Mouse (Mus musculus) ES-Bruce4 (cell line): ENCODE results near the gene Igfbp4. TPM values are rescaled to one million over a fixed set of nuclear protein-coding genes. Genes with fewer than 3 reads are reported as not detected.
A peak's percentile ranks its signal among the peaks of the same experiment; 100 is the strongest.

ENCODE experiments used
- H3K27ac ChIP-seq: 2 replicates; pipeline ENCODE4 v1.5.1; 2012; ENCODE audit warnings: low read length, inconsistent platforms; ENCODE audit not compliant: insufficient read depth
- H3K27me3 ChIP-seq: 2 replicates; pipeline ENCODE4 v1.6.1; 2012; ENCODE audit warnings: mild to moderate bottlenecking, low read length, inconsistent platforms; ENCODE audit not compliant: control insufficient read depth, poor library complexity, insufficient read depth, severe bottlenecking
- H3K36me3 ChIP-seq: 2 replicates; pipeline ENCODE4 v1.6.1; 2012; ENCODE audit warnings: inconsistent platforms, mild to moderate bottlenecking, low read length, moderate library complexity; ENCODE audit not compliant: control insufficient read depth, poor library complexity, insufficient read depth, severe bottlenecking
- H3K4me1 ChIP-seq: one replicate; pipeline ENCODE4 v1.8.1; 2011; ENCODE audit warnings: low read length; ENCODE audit not compliant: control insufficient read depth, insufficient read depth
- H3K4me3 ChIP-seq: 2 replicates; pipeline ENCODE4 v1.5.1; 2011; ENCODE audit warnings: low read depth, mild to moderate bottlenecking, low read length
- H3K9ac ChIP-seq: 2 replicates; pipeline ENCODE4 v1.6.1; 2012; ENCODE audit warnings: low read depth, mild to moderate bottlenecking, inconsistent platforms; ENCODE audit not compliant: poor library complexity, severe bottlenecking
- H3K9me3 ChIP-seq: replicated peaks from 2 replicates; pipeline ENCODE4 v1.6.1; 2012; ENCODE audit warnings: mild to moderate bottlenecking, low read length, inconsistent platforms; ENCODE audit not compliant: control insufficient read depth, poor library complexity, insufficient read depth, severe bottlenecking
- CTCF ChIP-seq: IDR thresholded peaks from one replicate; pipeline ENCODE4 v1.8.1; 2011; ENCODE audit warnings: low read depth, low read length
- EP300 ChIP-seq: IDR thresholded peaks from 2 replicates; pipeline ENCODE4 v1.6.1; 2011; ENCODE audit warnings: low read depth, low read length; ENCODE audit not compliant: insufficient read depth
- POLR2A ChIP-seq: IDR thresholded peaks from one replicate; pipeline ENCODE4 v1.8.1; 2011; ENCODE audit warnings: low read length; ENCODE audit not compliant: insufficient read depth
- polyA plus RNA-seq: library from polyadenylated mRNA; stranded (reverse); fragments of >200 nt; gene quantifications from 2 replicates; pipeline ENCODE4 v1.2.4, GENCODE M21; 2011; ENCODE audit warnings: low read depth; ENCODE audit not compliant: missing spikeins, insufficient read depth, insufficient read length

The Igfbp4 gene
- polyA plus RNA-seq, 1 experiment: 47.6 TPM

DNA sequence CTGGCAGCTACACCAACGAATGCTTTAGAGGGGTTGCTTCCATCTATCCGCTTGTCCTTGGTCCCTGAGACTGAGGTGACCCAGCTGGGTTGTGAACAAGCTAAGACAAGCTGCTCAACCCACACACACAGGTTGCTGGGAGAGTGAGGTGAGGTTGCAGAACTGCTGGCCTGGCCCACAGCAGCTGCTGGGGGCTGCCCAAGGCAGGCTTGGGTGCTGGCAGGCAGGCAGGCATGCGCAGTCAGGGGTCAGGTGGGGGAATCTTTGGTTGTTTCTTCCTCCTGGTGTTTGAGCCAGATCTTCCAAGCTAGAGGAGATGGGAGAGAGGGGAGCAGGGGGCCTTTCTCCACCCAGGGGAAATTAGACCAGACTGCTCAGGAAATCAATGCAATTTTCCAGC, 19.4 kb downstream of the Igfbp4 start:
- TF ChIP-seq POLR2A (no peak), EP300 (no peak), CTCF (no peak)
- H3K27me3 ChIP-seq: no peaks in the 10 kb centered on the region
- no peak overlapping the region for H3K4me3 ChIP-seq
- H3K36me3 ChIP-seq: no peaks in the 10 kb centered on the region
- H3K27ac ChIP-seq: no peak overlapping the region
- peaks cover under 1% of the 10 kb centered on the region for H3K4me1 ChIP-seq
- no peaks in the 10 kb centered on the region for H3K9me3 ChIP-seq
- no peak overlapping the region for H3K9ac ChIP-seq

DNA sequence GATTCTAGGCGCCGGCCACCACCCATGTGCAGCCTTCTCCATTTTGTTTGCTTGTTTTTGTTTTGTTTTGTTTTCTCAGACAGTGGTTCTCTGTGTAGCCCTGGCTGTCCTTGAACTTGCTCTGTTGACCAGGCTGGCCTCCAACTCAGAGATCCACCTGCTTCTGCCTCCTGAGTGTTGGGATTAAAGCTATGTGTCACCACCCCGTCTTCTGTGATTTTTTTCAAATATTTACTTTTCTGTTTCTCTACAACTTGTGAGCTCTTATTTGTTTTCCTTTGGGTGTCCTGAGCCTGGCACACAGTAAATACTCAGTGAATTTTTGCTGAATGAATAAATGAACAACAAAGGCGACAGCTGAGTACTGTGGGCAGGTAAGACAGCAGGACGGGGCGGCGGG, 21.6 kb downstream of the Igfbp4 start:
- H3K27ac ChIP-seq: no peak overlapping the region
- no peak for TF ChIP-seq POLR2A
- no peak for TF ChIP-seq EP300
- no peak for TF ChIP-seq CTCF

DNA sequence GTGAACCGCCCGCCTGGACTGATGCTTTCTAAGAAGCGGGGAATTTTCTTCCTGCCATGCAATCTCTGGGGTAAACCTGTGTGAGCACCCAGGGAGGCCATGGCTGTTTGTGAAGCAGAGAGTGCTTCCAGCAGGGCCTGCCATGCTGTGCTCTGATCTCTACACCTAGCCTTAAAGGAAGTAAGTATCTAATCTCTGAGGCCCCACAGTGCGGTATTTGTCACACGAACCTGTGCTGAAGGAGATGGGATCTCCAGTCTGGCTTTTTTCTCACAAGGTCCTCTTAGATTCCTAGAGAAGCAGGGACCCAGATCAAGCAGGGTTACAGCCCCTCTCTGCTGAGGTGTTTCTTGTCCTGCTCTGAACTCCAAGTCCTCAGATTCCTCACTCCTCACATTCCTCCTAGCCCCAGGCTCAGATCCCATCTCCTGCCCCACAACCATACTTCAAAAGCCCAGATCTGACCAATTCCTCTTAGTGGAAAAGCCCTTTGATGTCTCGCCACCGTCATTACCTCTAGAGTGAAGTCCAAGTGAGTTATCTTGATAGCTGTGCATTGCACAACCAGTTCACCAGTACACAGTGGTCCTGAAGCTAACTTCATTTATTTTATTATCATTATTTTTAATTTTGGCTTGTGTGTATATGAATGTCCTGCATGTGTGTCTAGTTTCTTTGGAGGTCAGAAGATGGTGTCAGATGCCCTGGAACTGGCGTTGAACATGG, 22.5 kb downstream of the Igfbp4 start:
- H3K27me3 ChIP-seq: no peaks in the 10 kb centered on the region
- no peaks in the 10 kb centered on the region for H3K36me3 ChIP-seq
- no peaks in the 10 kb centered on the region for H3K9me3 ChIP-seq
- no peak overlapping the region for H3K9ac ChIP-seq
- TF ChIP-seq EP300 (no peak), POLR2A (no peak), CTCF (no peak)
- no peak overlapping the region for H3K4me3 ChIP-seq
- peaks cover 5% of the 10 kb centered on the region for H3K4me1 ChIP-seq
- H3K27ac ChIP-seq: no peak overlapping the region

More for the DNA sequence above, 21.6 kb downstream of the Igfbp4 start:
- Histone ChIP-seq H3K36me3 (no peaks in the 10 kb centered on the region), H3K27me3 (no peaks in the 10 kb centered on the region), H3K4me3 (no peak overlapping the region), H3K9me3 (no peaks in the 10 kb centered on the region), H3K9ac (no peak overlapping the region), H3K4me1 (peaks cover 5% of the 10 kb centered on the region)

DNA sequence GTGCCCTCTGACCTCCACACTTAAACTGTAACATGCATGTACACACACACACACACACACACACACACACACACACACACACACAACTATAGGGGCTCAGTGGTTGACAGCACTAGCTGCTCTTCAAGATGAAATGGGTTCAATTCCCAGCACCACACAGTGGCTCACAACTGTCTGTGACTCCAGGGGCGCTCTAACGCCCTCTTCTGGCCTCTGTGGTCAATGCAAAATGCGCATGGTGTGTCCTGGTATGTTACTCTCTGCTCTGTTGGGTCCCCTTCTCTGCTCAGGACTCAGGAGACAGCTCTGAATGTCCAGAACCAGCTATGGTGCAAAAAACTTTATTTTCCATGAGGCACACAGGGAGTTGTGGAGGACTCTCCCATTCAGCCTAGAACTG, 24.3 kb downstream of the Igfbp4 start:
- TF ChIP-seq EP300 (no peak), POLR2A (no peak), CTCF (peak; percentile 70)
- Histone ChIP-seq H3K4me1 (peaks cover 5% of the 10 kb centered on the region), H3K9me3 (no peaks in the 10 kb centered on the region), H3K36me3 (no peaks in the 10 kb centered on the region), H3K27me3 (no peaks in the 10 kb centered on the region), H3K27ac (no peak overlapping the region), H3K9ac (no peak overlapping the region), H3K4me3 (no peak overlapping the region)

DNA sequence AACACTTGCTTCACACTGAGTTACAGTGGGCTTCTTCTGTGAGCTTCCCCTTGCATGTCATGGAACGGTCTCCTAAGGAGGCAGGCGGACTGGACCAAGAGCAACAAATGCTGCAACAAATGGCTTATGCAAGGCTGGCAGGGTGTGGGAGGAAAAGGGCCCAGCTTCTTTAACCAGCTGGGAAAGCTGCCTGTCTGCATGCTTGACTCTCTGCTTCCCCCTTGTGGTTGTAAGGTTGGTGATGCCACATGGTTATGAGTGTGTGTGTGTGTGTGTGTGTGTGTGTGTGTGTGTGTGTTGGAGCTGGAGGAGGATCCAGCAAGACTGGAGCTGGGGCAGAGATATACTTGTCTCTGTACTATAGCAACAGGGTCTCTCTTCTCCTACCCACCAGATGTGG, 24.9 kb downstream of the Igfbp4 start:
- Histone ChIP-seq H3K9ac (no peak overlapping the region), H3K4me3 (no peak overlapping the region), H3K27me3 (no peaks in the 10 kb centered on the region), H3K9me3 (no peaks in the 10 kb centered on the region), H3K4me1 (peaks cover 5% of the 10 kb centered on the region), H3K27ac (no peak overlapping the region), H3K36me3 (no peaks in the 10 kb centered on the region)
- TF ChIP-seq CTCF: peak; percentile 89
- no peak for TF ChIP-seq POLR2A

DNA sequence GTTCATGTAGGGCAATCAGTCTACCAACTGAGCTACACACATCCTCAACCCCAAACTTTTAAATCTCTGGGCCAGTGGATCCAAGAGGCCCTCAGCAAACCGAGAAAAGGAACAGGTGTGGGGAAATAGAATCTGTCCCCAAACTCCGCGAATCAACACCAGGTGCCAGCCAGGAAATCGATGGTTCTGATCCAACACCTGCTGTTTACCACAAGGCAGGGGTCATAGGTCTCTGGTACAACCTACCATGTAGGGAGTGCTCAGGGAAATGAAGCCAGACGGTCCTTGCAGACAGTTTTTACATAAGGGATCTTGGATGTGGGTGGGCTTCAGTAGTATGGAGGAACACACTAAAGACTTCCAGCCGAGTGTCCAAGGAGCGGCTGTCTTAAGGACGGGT, 26.5 kb downstream of the Igfbp4 start:
- no peak overlapping the region for H3K9ac ChIP-seq
- H3K27me3 ChIP-seq: no peaks in the 10 kb centered on the region
- peaks cover 5% of the 10 kb centered on the region for H3K4me1 ChIP-seq
- H3K4me3 ChIP-seq: no peak overlapping the region
- H3K9me3 ChIP-seq: no peaks in the 10 kb centered on the region
- no peak overlapping the region for H3K27ac ChIP-seq
- TF ChIP-seq EP300 (no peak), CTCF (no peak), POLR2A (no peak)
- no peaks in the 10 kb centered on the region for H3K36me3 ChIP-seq
